Mouse (Mus musculus) MEL (cell line): ENCODE results near the gene Arid1b. TPM values are rescaled to one million over a fixed set of nuclear protein-coding genes. Genes with fewer than 3 reads are reported as not detected.

Source experiments
- DNase-seq: peaks from one replicate; pipeline ENCODE4 v3.0.0; 2011; ENCODE audit warnings: low read depth, low spot score
- H3K27ac ChIP-seq: 2 replicates; pipeline ENCODE4 v1.5.1; 2012; ENCODE audit warnings: low read depth, mild to moderate bottlenecking, control low read depth, low read length, moderate library complexity; ENCODE audit not compliant: control insufficient read depth
- H3K27me3 ChIP-seq, 2 experiments: fragments of 150-350 bp in 1 of 2; sonication (generic) in 1 of 2; 2 replicates each; pipeline ENCODE4 v1.6.1; 2012; ENCODE audit warnings: low read length in 2 of 2, mild to moderate bottlenecking in 2 of 2, improper control_type of control experiment in 1 of 2, moderate library complexity in 1 of 2; ENCODE audit not compliant: insufficient read depth in 2 of 2, control insufficient read depth in 1 of 2
- H3K36me3 ChIP-seq, 2 experiments: 2 replicates each; pipeline ENCODE4 v1.6.1; 2012 to 2014; ENCODE audit warnings: low read length in 2 of 2, improper control_type of control experiment in 1 of 2, inconsistent platforms in 1 of 2, mild to moderate bottlenecking in 1 of 2; ENCODE audit not compliant: insufficient read depth in 2 of 2, control insufficient read depth in 1 of 2
- H3K4me1 ChIP-seq, 2 experiments: fragments of 150-350 bp in 1 of 2; sonication (generic) in 1 of 2; 2 replicates each; pipeline ENCODE4 v1.6.1; 2012; ENCODE audit warnings: low read length in 2 of 2, improper control_type of control experiment in 1 of 2, mild to moderate bottlenecking in 1 of 2; ENCODE audit not compliant: insufficient read depth in 2 of 2, control insufficient read depth in 1 of 2
- H3K4me3 ChIP-seq, 2 experiments: fragments of 150-350 bp in 1 of 2; sonication (generic) in 1 of 2; 2 replicates each; pipeline ENCODE4 v1.5.1; 2012; ENCODE audit warnings: low read depth in 2 of 2, low read length in 2 of 2, mild to moderate bottlenecking in 2 of 2, moderate library complexity in 2 of 2, control low read depth in 1 of 2, improper control_type of control experiment in 1 of 2; ENCODE audit not compliant: control insufficient read depth in 1 of 2, insufficient read depth in 1 of 2
- H3K79me2 ChIP-seq: 2 replicates; pipeline ENCODE4 v1.6.1; 2012; ENCODE audit warnings: mild to moderate bottlenecking, low read length, moderate library complexity; ENCODE audit not compliant: control insufficient read depth, poor library complexity, insufficient read depth
- H3K9ac ChIP-seq: 2 replicates; pipeline ENCODE4 v1.6.1; 2012; ENCODE audit warnings: low read depth, mild to moderate bottlenecking, control low read depth, low read length, moderate library complexity; ENCODE audit not compliant: control insufficient read depth, poor library complexity, severe bottlenecking
- H3K9me3 ChIP-seq: fragments of 150-350 bp; sonication (generic); replicated peaks from 2 replicates; pipeline ENCODE4 v1.6.1; 2012; ENCODE audit warnings: mild to moderate bottlenecking, low read length, improper control_type of control experiment, moderate library complexity; ENCODE audit not compliant: insufficient read depth
- CHD1 ChIP-seq: IDR thresholded peaks from 2 replicates; pipeline ENCODE4 v1.6.1; 2012; ENCODE audit warnings: low read depth, mild to moderate bottlenecking, inconsistent platforms, low read length, improper control_type of control experiment
- CHD2 ChIP-seq: IDR thresholded peaks from 2 replicates; pipeline ENCODE4 v1.6.1; 2011; ENCODE audit warnings: low read length, improper control_type of control experiment
- CTCF ChIP-seq, 3 experiments: IDR thresholded peaks in 2 of 3; conservative IDR thresholded peaks in 1 of 3; 2 replicates each; pipeline ENCODE4 v1.5.1; 2011 to 2012; ENCODE audit warnings: low read length in 3 of 3, low read depth in 2 of 3, mild to moderate bottlenecking in 2 of 3, improper control_type of control experiment in 1 of 3, inconsistent platforms in 1 of 3, mixed read lengths in 1 of 3, moderate library complexity in 1 of 3; ENCODE audit not compliant: control insufficient read depth in 1 of 3, insufficient read depth in 1 of 3, poor library complexity in 1 of 3, severe bottlenecking in 1 of 3
- ELF1 ChIP-seq: IDR thresholded peaks from 2 replicates; pipeline ENCODE4 v1.6.1; 2014; ENCODE audit warnings: low read depth, mild to moderate bottlenecking, inconsistent platforms, low read length, improper control_type of control experiment, moderate library complexity
- ETS1 ChIP-seq: IDR thresholded peaks from 2 replicates; pipeline ENCODE4 v1.6.1; 2012; ENCODE audit warnings: low read depth, mild to moderate bottlenecking, inconsistent platforms, low read length, improper control_type of control experiment, moderate library complexity
- GATA1 ChIP-seq: IDR thresholded peaks from 2 replicates; pipeline ENCODE4 v1.6.1; 2011; ENCODE audit warnings: low read depth, low read length, improper control_type of control experiment
- MAFK ChIP-seq: IDR thresholded peaks from 2 replicates; pipeline ENCODE4 v1.6.1; 2011; ENCODE audit warnings: low read depth, mild to moderate bottlenecking, low read length, improper control_type of control experiment, borderline replicate concordance
- MAZ ChIP-seq: IDR thresholded peaks from 2 replicates; pipeline ENCODE4 v1.6.1; 2012; ENCODE audit warnings: low read depth, mild to moderate bottlenecking, inconsistent platforms, low read length, improper control_type of control experiment
- MEF2A ChIP-seq: IDR thresholded peaks from 2 replicates; pipeline ENCODE4 v1.6.1; 2014; ENCODE audit warnings: low read depth, mild to moderate bottlenecking, inconsistent platforms, low read length, improper control_type of control experiment; ENCODE audit not compliant: poor library complexity, insufficient replicate concordance, severe bottlenecking; ENCODE audit errors: extremely low read depth
- MYC ChIP-seq: IDR thresholded peaks from 2 replicates; pipeline ENCODE4 v1.6.1; 2011; ENCODE audit warnings: low read depth, mild to moderate bottlenecking, low read length, improper control_type of control experiment, moderate library complexity
- NELFE ChIP-seq: IDR thresholded peaks from 2 replicates; pipeline ENCODE4 v1.6.1; 2011; ENCODE audit warnings: low read depth, low read length, improper control_type of control experiment
- POLR2A ChIP-seq, 2 experiments: IDR thresholded peaks; 2 replicates each; pipeline ENCODE4 v1.6.1; 2011 to 2012; ENCODE audit warnings: low read length in 2 of 2, mild to moderate bottlenecking in 2 of 2, control low read depth in 1 of 2, improper control_type of control experiment in 1 of 2, low read depth in 1 of 2, moderate library complexity in 1 of 2; ENCODE audit not compliant: control insufficient read depth in 1 of 2, insufficient read depth in 1 of 2, poor library complexity in 1 of 2
- POLR2AphosphoS5 ChIP-seq: IDR thresholded peaks from 2 replicates; pipeline ENCODE4 v1.6.1; 2012; ENCODE audit warnings: low read depth, borderline replicate concordance, mild to moderate bottlenecking, inconsistent platforms, low read length, moderate library complexity, mixed read lengths
- RCOR1 ChIP-seq: IDR thresholded peaks from 2 replicates; pipeline ENCODE4 v1.6.1; 2012; ENCODE audit warnings: low read depth, mild to moderate bottlenecking, inconsistent platforms, low read length, improper control_type of control experiment
- TAL1 ChIP-seq: IDR thresholded peaks from 2 replicates; pipeline ENCODE4 v1.6.1; 2012; ENCODE audit warnings: mild to moderate bottlenecking, inconsistent platforms, low read length, moderate library complexity, mixed read lengths
- TBP ChIP-seq: IDR thresholded peaks from 2 replicates; pipeline ENCODE4 v1.8.0; 2011; ENCODE audit warnings: low read depth, low read length, improper control_type of control experiment
- TCF12 ChIP-seq: IDR thresholded peaks from 2 replicates; pipeline ENCODE4 v1.6.1; 2014; ENCODE audit warnings: low read depth, mild to moderate bottlenecking, inconsistent platforms, low read length, improper control_type of control experiment, moderate library complexity
- ZC3H11A ChIP-seq: IDR thresholded peaks from 2 replicates; pipeline ENCODE4 v1.6.1; 2012; ENCODE audit warnings: low read depth, mild to moderate bottlenecking, inconsistent platforms, low read length, improper control_type of control experiment
- ZNF384 ChIP-seq: IDR thresholded peaks from 2 replicates; pipeline ENCODE4 v1.6.1; 2012; ENCODE audit warnings: low read depth, mild to moderate bottlenecking, inconsistent platforms, low read length, improper control_type of control experiment
- polyA plus RNA-seq, 2 experiments: library from polyadenylated mRNA; stranded (reverse) in 1 of 2; unstranded in 1 of 2; fragments of >175 nt in 1 of 2; fragments of >200 nt in 1 of 2; gene quantifications; 2 replicates each; pipeline versions ENCODE4 v1.2.1 to v1.2.4; 2012; ENCODE audit warnings: low replicate concordance in 2 of 2, low read depth in 1 of 2; ENCODE audit not compliant: insufficient read length in 2 of 2, insufficient read depth in 1 of 2, missing spikeins in 1 of 2
- total RNA-seq: library from RNA; depleted of rRNA; stranded (reverse); fragments of 300-350 nt; gene quantifications from 2 replicates; pipeline ENCODE4 v1.2.3, GENCODE M21; 2012

Arid1b gene
- total and polyA plus RNA-seq, 3 experiments, result 13.4 to 17.4 TPM; not detected in 1

GRCm38 (mm10) chr17:5094636-5095035, 100.5 kb downstream of the Arid1b start:
- no peak for TF ChIP-seq CHD2
- TF ChIP-seq MAZ, result no peak
- no peak for TF ChIP-seq TAL1
- no peak for TF ChIP-seq POLR2A (IDR thresholded peaks at IDR 0.05; ENCODE audit: control insufficient read depth in 1 of 2, insufficient read depth in 1 of 2, low read depth in 1 of 2, low read length in 2 of 2, poor library complexity in 1 of 2)
- no peak for TF ChIP-seq MAFK
- no peak for TF ChIP-seq MEF2A
- TF ChIP-seq MYC, result no peak
- no peak for TF ChIP-seq GATA1
- no peak for TF ChIP-seq ELF1
- no peak for TF ChIP-seq RCOR1
- TF ChIP-seq POLR2AphosphoS5, result no peak
- no peak for TF ChIP-seq CHD1
- DNase-seq, result peak; percentile 18

DNA sequence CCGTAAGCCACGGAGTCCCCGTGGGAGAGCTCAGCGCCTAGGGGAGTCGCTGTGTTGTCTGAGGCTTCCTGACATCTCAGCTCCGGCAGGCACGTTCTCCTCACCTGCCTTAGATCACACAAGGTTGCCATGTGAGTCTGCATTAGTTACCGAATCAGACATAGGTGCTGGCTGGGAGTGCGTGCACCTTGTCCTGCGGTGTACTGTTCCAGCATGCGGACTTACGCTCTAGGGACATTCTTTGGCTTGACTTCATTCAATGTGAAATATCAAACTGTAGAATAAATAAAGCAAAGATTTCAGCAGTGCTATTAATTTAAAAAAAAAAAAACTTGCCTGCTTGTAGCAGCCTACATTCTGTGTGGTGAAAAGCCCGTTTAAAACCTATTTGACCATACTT, 101.6 kb downstream of the Arid1b start:
- Histone ChIP-seq H3K4me3 (no peak overlapping the region), H3K27ac (no peak overlapping the region), H3K79me2 (peaks cover 8% of the 10 kb centered on the region; the same call in 1 of the 2 replicates), H3K9me3 (no peaks in the 10 kb centered on the region), H3K9ac (no peak overlapping the region), H3K36me3 (peaks cover 0 to 24% of the 10 kb centered on the region in 2 experiments; a peak in 2 of 4 replicates)
- DNase-seq, result no peak
- TF ChIP-seq NELFE (no peak), MAFK (no peak), TBP (no peak), ZC3H11A (no peak), ETS1 (no peak), CTCF (IDR thresholded peaks at IDR 0.05 in 2 of 3, conservative IDR thresholded peaks at IDR 0.05 in 1 of 3; ENCODE audit: control insufficient read depth in 1 of 3, insufficient read depth in 1 of 3, low read depth in 2 of 3, low read length in 3 of 3, poor library complexity in 1 of 3, severe bottlenecking in 1 of 3) (no peak), ZNF384 (no peak), TCF12 (no peak)
- TF ChIP-seq, all 39 proteins: peak for 0
- Histone ChIP-seq H3K4me1 (peaks cover 12 to 19% of the 10 kb centered on the region in 2 experiments), H3K27me3 (no peaks in the 10 kb centered on the region)

More at GRCm38 (mm10) chr17:5094636-5095035, 100.5 kb downstream of the Arid1b start:
- Histone ChIP-seq H3K4me1 (peaks cover 7 to 18% of the 10 kb centered on the region in 2 experiments), H3K27me3 (no peaks in the 10 kb centered on the region), H3K4me3 (no peak overlapping the region), H3K27ac (no peak overlapping the region), H3K79me2 (peaks cover 10% of the 10 kb centered on the region; the same call in 1 of the 2 replicates), H3K9me3 (no peaks in the 10 kb centered on the region), H3K36me3 (peaks cover 0 to 22% of the 10 kb centered on the region in 2 experiments; a peak in 2 of 4 replicates), H3K9ac (no peak overlapping the region)
